Mouse (Mus musculus): ENCODE measurements around the gene Plekho1.
"Not testable (repeated sequence)": the region's sequence is repeated elsewhere in the genome, so short reads cannot be mapped to it uniquely, and the experiment has no call there.

The Plekho1 gene

DNA sequence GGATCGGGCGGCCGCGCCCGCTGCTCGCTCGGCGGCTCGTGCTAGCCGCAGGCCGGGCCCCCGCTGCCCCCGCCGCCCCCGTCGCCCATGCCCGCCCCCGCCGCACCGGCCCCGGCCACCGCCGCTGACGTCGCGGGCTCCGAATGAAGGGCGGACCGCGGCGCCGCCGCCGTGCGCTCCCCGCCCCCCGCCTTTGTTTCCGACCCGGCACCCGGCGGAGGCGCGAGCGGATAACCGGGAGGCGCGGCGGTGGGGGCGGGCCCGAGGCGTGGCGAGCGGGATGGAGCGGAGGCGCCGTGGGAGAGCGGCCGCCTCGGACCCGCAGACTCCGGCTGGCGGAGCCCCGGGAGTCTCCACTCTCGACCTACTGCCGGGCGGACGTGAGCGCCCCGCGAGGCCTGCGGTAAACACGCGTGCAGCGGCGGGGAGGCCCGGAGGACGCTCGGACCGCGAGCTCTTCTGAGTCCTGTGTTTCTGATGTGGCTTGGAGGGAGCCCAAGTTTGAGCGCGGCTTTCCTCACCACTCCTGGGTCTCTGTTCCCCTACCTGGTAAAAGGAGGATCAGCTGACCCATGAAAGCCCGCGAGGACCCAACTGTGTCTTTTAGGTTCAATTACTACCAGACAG lies at the start of gene Plekho1:
Gene Plekho1, minus strand, starts transcription at position 200 of the 627 bp plus-strand sequence.
- DNase-seq (ENCODE audit: low read depth), result no peak

DNA sequence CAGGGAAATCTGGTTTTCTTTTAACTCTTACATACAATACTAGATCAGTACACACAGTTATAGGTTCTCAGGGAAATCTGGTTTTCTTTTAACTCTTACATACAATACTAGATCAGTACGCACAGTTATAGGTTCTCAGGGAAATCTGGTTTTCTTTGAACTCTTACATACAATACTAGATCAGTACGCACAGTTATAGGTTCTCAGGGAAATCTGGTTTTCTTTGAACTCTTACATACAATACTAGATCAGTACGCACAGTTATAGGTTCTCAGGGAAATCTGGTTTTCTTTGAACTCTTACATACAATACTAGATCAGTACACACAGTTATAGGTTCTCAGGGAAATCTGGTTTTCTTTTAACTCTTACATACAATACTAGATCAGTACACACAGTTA lies 48.8 kb upstream of the Plekho1 start:
- DNase-seq (ENCODE audit: low read depth), result not testable (repeated sequence)

DNA sequence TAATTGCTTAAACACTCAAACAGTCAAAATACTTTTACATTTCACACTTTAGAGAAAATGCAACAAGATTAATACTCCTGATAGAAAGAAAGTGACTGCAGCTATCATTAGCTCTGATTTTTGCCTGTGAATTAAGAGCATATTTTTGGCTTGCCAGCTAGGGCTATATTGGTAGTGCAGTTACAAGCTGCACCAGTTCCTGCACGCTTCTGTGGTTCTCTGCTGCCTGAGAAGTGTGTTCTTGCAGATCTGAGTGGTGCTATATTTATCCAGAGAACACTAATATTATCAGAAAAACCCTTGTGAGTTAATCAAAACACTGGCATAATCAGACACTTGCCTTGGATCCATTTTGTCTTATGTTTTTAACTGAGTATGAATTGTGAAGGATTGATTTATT lies 47.3 kb upstream of the Plekho1 start:
- no peak for DNase-seq (ENCODE audit: low read depth)

DNA sequence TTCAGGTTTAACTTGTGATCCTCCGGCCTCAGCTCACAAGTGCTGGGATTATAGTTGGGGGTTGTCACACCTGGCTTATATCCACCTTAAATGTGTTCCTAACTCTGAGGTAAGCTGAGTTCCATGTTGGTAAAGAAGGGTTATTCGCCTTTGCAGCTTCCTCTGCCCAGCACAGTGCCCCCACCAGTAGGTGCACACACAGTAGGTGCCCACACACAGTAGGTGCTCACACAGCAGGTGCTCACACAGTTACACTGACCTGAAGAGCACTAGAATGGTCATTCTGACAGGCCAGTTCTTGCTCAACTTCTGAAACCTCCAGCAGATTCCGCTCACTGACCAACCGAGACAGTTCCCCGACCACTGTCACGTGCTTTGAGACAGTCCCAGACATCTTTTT lies 45.3 kb upstream of the Plekho1 start:
- DNase-seq (ENCODE audit: low read depth), result no peak

DNA sequence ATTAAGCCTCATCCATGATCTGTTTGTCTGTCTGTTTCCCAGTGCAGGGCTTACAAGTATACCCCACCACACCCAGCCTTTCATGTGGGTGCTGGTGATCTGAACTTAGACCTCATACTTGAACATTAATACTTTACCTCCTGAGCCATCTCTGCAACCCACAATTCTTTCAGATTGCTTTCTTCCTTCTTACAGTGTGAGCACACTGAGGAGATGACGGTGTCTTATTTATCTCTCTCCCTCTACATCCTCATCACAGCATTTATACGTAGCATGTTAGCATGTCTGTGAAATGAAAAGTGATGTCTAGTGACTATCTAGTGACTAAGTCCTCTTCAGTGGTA lies 44.8 kb upstream of the Plekho1 start:
- no peak for DNase-seq (ENCODE audit: low read depth)

DNA sequence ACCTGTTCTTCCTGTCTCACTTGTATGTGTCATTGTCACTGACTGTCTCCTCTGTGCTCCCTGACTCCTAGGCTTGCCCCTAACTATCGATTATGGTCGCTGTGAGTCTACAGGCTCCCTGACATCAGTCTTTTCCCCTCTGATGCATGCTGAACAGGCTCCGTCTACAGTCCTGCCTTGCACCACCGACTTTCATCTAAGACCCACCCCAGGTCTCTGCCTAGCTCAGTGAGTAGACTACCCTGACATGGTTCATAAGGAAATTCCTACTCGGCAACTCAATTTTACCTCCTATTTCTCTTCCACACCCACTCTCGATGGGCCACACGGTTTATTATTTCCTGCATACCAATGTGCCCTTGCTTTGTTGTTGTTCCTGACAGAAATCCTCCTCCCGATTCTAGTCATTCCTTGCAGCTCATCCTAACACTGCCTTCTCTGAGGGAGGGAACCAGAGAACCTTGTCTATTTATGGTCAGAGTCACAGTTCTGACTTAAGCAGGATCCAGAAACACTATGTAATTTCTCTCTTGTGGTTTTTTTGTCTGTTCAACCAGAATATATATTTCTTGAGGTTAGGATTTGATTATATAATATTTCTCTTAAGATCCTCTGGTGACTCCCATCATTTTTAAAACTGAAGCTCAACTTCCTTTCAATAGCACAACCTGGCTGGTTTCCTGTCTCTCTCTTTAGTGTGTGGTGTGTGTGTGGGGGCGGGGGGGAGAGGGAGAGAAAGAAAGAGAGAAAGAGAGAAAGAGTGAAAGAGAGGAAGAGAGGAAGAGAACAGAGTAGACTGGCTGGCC lies 44.3 kb upstream of the Plekho1 start:
- DNase-seq (ENCODE audit: low read depth), result no peak

DNA sequence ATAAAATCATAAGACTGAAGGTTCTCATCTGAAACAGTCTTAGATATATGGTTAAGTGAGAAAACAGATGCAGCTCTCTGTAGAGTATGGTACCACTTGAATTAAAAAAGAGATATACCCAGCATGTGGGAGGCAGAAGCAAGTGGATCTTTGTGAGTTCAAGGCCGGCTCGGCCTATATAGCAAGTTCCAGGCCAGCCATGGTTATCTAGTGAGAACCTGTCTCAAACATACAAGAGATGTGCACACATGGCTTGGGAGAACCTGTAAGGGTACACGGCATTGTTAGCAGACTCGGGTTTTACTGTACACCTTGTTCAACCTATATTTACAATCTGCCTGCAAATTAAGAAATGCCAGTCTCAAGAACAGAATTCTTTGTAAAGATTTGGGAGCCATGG lies 43.0 kb upstream of the Plekho1 start:
- DNase-seq (ENCODE audit: low read depth), result no peak

DNA sequence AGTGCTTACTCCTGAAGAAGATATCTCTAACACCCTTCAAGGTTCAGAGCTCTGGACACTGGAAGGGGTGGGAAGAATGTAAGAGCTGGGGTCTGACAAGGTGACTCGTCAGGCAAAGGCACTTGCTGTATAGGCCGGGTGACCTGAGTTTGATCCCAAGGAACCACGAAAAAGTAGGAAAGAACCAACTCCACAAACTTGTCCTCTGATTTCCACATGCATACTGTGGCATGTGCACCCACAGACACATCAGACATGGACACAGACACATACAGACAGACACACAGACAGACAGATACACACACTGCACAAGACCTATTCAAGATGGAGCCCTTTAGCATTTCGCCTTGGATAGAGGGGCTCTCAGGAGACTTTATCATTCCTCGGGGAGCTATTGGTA lies 42.4 kb upstream of the Plekho1 start:
- no peak for DNase-seq (ENCODE audit: low read depth)

DNA sequence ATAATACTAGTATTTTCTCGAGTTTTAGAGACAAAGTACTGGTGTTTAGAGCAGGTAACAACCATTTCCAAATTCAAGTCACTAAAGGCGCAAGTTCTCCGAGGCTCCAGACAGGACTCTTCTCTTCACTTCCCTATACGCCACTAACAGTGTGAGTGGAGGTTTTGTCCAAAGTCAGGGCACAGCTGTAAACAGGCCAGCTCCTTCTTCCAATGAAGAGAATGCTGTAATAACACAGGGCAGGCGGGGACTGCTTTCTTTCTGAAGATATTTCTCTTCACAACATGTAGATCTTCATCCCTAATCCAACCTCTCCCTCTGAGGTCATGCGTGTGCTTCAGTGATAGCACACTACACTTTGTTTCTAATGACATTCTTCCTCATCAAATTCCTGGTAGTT lies 41.0 kb upstream of the Plekho1 start:
- no peak for DNase-seq (ENCODE audit: low read depth)

DNA sequence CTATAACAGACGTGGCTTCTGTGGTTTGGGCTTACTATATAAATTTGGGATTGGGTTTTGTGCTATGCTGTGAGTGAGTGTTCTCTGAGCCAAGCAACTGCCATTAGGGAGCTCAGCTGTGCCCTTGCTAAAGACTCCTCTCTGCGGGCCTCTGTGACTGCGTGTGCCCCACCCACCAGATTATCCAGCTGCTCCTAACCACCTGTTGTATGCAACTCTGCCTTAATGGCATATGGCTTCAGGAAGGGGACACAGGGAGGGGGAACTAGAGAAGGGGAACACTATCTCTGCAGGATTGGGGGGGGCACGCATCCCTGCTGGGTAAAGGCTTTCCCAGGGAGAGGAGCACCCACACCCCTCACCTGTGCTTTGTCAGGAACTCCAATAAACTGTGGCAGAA lies 37.2 kb upstream of the Plekho1 start:
- DNase-seq (ENCODE audit: low read depth), result no peak

DNA sequence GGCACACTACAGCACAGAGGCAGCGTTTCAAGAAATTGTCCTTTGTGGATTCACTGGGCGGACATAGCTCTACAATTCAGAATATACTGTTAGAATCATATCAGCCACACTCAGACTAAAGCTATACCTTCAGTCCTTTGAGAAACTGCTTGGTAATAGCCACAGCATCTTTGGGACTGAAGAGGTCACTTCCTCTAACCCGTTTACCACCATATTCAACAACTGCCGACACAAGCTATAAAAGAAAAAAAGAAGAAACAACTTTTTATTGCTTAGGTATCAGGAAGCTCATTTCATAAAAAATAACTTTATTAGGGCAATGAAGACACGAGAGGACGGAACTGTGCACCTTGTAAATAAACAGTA lies 36.8 kb upstream of the Plekho1 start:
- no peak for DNase-seq (ENCODE audit: low read depth)

DNA sequence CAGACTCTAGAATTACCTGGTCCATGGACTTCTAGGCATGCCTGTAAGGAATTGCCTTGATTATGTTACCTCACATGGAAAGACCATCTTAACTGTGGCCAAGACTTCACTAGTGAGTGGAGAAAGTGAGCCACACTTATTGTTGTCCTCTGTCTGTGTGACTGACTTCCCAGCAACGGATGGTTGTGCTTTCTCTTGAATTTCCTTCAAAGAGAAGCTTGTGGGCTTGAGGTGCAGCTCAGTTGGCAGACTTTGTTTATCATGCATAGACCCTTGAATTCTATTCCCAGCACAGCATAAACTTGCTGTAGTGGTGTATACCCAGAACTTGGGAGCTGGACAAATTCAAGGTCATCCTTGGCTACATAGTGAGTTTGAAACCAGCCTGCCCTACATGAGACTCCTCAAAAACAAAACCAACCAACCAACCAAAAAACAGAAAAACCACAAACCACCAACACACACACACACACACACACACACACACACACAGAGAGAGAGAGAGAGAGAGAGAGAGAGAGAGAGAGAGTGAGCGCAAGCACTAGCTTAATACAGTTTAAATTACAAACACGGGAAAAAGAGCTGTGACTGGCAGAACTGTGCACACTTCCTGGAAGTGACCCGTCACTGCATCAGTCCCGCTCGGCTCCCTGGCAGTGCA lies 36.3 kb upstream of the Plekho1 start:
- DNase-seq (ENCODE audit: low read depth), result no peak

DNA sequence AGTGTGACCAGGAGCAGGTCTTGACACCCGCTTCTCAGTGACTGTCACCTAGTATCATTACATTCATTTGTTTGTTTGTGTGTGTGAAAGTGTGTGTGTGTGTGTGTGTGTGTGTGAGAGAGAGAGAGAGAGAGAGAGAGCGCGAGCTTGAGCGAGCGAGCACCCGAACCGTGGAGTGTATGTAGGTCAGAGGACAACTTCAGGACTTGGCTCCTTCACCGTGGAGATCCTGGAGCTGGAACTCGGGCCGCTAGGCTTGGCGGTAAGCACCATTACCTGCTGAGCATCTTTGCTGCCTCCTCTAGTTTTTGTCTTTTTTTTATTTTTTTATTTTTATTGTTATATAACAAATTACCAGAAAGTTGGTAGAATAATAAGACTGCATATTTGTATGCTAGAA lies 34.0 kb upstream of the Plekho1 start:
- DNase-seq (ENCODE audit: low read depth), result no peak

DNA sequence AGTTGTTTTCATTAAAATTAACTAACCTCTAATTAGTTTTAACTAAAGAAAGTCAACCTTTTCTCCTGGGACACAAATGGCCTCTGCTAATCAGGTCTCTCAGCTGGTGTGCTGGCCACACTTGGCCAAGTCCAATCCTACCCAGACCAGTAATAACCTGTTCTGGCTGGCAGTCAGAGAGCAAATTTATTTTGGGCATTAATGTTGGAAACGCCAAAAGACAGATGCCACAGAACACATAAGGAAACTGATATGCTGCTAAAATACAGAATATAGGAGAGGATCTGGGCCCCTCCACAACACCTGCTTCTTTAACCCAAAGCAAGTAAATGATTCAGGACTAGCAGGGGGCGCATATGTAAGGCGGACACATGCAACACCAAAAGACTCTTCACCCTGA lies 33.5 kb upstream of the Plekho1 start:
- DNase-seq (ENCODE audit: low read depth), result no peak

DNA sequence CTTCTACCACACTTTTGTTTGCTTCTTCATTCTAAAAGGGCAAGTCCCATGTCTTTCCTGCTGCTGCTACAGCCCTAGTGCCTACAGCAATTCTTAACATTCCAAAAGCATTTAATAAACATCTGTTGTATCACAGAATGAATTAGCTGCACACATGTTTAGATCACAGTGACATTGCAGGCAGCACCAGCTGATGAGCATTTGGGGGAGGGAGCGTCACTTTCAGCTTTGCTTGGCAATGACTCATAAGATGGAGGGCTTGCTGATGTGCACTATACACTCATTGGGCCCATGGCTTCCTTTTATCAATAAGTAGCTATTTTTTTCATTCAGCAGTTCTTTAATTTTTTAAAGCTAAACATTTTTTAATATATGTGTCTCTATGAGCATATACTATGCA lies 32.1 kb upstream of the Plekho1 start:
- DNase-seq (ENCODE audit: low read depth), result no peak

DNA sequence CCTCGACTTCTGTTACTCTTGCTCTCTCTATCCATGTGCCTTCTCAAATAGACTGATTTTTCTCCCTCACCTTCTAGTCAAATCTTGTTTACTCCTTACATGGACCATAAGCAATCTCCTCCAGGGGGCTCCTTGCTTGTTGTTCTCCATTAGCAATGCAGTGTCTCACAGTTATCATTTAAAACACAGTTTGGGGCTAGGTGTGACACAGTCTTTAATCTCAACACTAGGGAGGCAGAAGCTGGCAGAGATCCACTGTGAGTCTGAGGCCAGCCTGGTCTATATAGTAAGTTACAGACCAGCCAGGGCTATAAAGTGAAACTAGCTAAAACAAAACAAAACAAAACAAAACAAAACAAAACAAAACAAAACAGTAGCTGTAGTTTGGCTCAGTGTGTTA lies 31.3 kb upstream of the Plekho1 start:
- DNase-seq (ENCODE audit: low read depth), result no peak

DNA sequence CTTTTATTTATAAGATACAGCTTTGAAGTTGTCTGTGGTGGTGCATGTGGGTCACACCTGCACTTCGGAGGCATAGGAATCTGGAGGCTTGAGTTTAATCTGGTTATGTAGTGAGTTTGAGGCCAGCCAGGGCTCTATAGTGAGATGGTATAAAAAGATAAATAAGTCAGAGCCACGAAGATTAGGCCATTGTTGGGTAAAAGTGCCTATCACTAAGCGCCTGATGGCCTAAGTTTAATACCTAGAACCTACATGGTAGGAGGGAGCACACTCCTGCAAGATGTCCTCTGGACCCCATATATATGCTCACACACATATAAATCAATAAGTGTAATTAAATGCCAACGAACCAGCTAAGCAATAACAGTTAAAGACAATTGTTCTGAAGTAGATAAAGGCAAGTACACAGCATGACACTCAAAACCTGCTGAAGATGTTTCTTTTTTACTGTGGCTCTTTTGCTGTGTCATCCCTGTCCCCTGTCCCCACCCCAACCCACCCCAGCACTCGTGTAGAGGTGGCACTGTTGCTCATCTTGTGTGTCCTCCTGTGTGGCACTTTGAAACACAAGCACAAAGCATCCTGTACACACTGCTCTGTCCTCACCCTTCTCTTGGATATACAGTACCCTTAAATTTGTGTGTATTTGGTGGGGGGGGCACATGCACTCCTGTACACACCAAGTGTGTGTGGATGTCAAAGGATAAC lies 25.8 kb upstream of the Plekho1 start:
- no peak for DNase-seq (ENCODE audit: low read depth)

DNA sequence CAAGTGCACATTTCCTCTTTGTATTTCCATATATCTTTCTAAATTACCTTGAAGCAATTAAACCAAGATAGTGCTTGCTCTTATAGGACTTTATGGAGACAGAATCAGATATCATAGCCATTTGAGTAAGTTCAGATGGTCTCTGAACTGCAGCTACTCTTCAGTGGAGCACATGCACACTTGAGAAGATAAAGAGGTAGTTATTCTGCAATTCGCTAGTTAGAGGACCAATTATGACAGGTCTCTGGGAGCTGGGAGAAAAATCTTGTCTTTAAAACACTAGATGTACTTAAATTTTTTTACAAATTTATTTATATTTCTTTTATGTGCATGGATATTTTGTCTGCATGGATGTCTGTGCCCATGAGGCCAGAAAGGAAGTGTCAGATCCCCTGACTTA lies 24.9 kb upstream of the Plekho1 start:
- DNase-seq (ENCODE audit: low read depth), result no peak

DNA sequence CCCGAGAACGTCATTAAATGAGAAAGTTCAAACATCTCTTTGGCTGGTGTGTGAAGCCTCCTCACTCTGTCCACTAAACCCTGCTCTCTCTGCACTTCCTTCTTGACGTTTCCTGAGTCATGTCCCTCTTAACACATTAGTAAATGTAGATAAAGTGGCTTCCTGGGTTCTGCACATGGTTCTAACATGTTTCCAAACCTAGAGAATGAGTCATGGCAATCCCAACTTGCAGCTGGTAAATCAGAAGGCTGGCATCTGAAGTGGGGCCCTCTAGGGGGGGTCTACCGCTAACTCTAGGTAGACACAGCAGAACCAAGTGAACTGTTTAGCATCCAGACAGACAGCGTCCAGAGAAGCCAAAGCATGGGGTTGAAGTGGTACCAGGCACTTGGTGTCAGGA lies 21.7 kb upstream of the Plekho1 start:
- DNase-seq (ENCODE audit: low read depth), result no peak

DNA sequence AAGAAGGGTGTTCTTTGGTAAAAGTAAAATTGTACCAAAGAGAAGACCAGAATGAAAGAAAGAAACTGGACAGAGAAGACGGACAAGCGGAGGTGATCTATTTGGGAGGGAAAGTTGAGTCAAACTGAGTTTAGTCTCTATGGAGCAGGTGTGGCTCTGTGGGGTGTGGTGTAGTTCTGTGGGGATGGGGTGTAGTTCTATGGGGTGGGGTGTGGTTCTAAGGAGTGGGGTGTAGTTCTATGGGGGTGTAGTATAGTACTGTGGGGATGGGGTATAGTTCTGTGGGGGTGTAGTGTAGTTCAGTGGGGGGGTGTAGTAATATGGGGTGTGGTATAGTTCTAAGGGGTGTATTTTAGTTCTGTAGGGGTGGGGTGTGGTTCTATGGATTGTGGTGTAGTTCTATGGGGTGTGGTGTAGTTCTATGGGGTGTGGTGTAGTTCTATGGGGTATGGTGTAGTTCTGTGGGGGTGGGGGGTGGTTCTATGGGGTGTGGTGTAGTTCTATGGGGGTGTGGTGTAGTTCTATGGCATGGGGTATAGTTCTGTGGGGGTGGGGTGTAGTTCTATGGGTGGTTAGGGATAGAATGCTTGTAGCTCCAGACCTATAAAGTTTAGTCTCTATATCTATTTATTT lies 20.6 kb upstream of the Plekho1 start:
- DNase-seq (ENCODE audit: low read depth), result no peak

DNA sequence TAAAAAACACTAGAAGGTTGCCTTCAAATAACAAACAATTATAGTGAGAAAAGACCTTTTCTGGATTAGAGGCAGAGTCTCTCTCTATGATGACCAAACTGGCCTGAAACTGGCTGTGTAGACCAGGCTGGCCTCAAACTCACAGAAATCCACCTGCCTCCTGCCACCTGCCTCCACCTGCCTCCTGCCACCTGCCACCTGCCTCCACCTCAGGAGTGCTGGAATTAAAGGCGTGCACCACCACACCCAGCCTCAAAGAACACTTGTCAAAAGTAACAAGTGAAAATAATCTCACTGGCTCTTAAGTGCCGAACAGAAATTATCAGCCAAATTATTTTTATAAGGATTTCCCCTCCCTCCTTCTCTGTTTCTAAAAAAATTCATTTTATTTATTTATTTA lies 19.9 kb upstream of the Plekho1 start:
- DNase-seq (ENCODE audit: low read depth), result no peak

DNA sequence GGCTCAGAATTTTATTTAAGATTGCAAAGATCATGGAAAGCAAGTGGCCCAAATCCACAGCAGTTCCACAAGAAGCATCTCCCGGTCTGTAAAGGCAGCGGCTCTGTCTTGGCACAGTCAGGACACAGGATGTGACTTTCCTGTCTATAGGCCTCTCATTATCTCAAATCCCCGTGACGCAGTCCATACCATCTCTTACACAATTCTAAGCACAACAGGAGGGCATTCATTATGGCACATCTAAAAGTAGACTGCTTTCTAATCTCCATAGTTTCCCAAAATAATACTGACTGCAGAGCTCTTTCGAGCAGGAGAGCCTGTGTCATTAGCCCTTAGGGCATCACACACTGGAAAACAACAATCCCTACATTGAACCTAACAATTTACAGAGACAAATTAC lies 17.0 kb upstream of the Plekho1 start:
- DNase-seq (ENCODE audit: low read depth), result no peak

DNA sequence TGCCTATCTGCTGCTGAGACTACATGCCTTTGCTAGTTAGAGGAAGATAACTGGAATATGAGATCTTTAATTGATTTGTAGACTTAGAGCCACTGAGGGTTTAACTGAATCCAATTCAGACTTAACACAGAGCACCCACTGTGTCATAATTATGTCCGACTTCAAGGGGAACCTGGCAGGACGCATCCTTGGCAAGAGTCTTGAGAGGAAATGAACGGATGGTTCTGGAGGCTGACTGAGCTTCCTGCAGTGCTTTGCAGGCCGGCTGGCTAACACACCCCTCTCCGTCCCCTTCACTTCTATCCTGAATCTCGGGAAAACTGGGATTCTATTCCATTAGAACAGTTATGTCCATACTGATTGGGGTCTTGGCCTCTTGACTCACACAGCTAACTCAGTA lies 12.7 kb upstream of the Plekho1 start:
- DNase-seq (ENCODE audit: low read depth), result no peak
